Mouse (Mus musculus): ENCODE measurements around the gene Tagln2.

- TF ChIP-seq CTCF (IDR thresholded peaks at IDR 0.05; ENCODE audit: borderline replicate concordance, insufficient read depth, low read depth, low read length) (no peak), POLR2A (IDR thresholded peaks at IDR 0.05; ENCODE audit: borderline replicate concordance, insufficient read depth, low read length) (no peak)
These were observed 2.6 kb downstream of the Tagln2 start for GRCm38 (mm10) chr1:172502145-172503110.

Measured in cerebellum, adult 2 months (tissue).